Mouse (Mus musculus) liver, adult 2 months (tissue): ENCODE results near the gene Shc3.

Source experiments
- CTCF ChIP-seq: fragments of 200-500 bp; IDR thresholded peaks from 2 replicates; pipeline ENCODE4 v1.5.1; 2011; ENCODE audit warnings: low read depth, low read length, control low read depth
- POLR2A ChIP-seq: fragments of 200-500 bp; IDR thresholded peaks from 2 replicates; pipeline ENCODE4 v1.6.1; 2011; ENCODE audit warnings: low read length, control low read depth; ENCODE audit not compliant: insufficient read depth; ENCODE audit errors: extremely low read depth

DNA sequence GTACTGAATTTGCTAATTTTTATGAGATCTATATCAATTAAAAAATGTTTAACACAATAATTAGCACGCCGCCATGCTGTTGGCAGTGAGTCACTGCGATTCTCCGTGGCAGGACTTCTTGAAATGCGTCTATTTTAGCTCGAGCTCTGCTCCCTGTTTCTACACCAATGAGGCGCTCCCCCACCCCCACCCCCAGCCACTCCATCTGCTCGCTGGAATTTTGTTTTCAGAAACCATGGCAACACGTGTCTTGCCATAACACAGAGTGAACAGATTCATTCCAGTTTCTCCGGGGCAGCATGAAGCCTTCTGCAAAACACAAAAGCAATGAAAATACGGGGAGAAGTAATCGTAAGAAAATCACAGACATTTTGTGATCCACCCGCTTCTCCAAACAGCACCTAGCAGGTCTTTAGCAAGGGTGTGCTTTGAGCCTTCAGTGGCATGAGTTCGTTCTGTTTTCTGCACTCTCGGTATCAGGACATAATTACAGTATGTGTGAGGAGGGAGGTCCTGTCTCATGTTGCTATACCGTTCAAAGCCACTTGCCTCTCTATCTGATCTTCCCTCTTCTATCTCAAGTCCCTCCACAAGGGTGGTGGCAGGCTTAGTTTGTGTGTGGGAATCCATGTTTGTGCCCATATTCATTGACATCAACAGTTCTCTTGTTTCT, 34.1 kb upstream of the Shc3 start:
- TF ChIP-seq POLR2A = no peak
- no peak for TF ChIP-seq CTCF
